Mouse (Mus musculus): ENCODE measurements around the gene Ubac2. TPM values are rescaled to one million over a fixed set of nuclear protein-coding genes. Genes with fewer than 3 reads are reported as not detected.

The Ubac2 gene
- polyA plus RNA-seq, 1 experiment from 2014 or later, result 53.8 TPM

- Histone ChIP-seq H3K27me3 (ENCODE audit: control insufficient read depth, insufficient read depth, low read length) (no peaks in the 10 kb centered on the region), H3K9ac (ENCODE audit: low read length) (no peak overlapping the region), H3K4me1 (ENCODE audit: control insufficient read depth, insufficient read depth, low read length) (no peaks in the 10 kb centered on the region), H3K27ac (ENCODE audit: low read length) (no peak overlapping the region), H3K36me3 (ENCODE audit: control insufficient read depth, insufficient read depth) (no peaks in the 10 kb centered on the region), H3K4me2 (ENCODE audit: low read depth, low read length) (no peak overlapping the region), H3K9me3 (replicated peaks; ENCODE audit: control insufficient read depth, low read length) (no peaks in the 10 kb centered on the region), H3K4me3 (ENCODE audit: low read length) (no peak overlapping the region)
- 86% methylated on average over 10 of the region's 10 CpGs for whole genome bisulfite sequencing
- no peak for ATAC-seq (replicated peaks; ENCODE audit: extremely low read depth, insufficient read depth, low FRiP score)
Measured at GRCm38 (mm10) chr14:121973114-121973513, 94.7 kb downstream of the Ubac2 start.

- 73% methylated on average over 1 of the region's 1 CpGs for WGBS
- H3K9ac ChIP-seq (ENCODE audit: low read length), result no peak overlapping the region
- H3K9me3 ChIP-seq (replicated peaks; ENCODE audit: control insufficient read depth, low read length), result no peaks in the 10 kb centered on the region
- ATAC-seq (replicated peaks; ENCODE audit: extremely low read depth, insufficient read depth, low FRiP score), result no peak
- no peak overlapping the region for H3K27ac ChIP-seq (ENCODE audit: low read length)
- H3K4me2 ChIP-seq (ENCODE audit: low read depth, low read length), result no peak overlapping the region
- peaks cover 6% of the 10 kb centered on the region for H3K4me1 ChIP-seq (ENCODE audit: control insufficient read depth, insufficient read depth, low read length)
- H3K4me3 ChIP-seq (ENCODE audit: low read length), result no peak overlapping the region
- no peaks in the 10 kb centered on the region for H3K36me3 ChIP-seq (ENCODE audit: control insufficient read depth, insufficient read depth)
- no peaks in the 10 kb centered on the region for H3K27me3 ChIP-seq (ENCODE audit: control insufficient read depth, insufficient read depth, low read length)
Measured at GRCm38 (mm10) chr14:121981531-121981930, 103.1 kb downstream of the Ubac2 start.

- no peak overlapping the region for H3K4me2 ChIP-seq (ENCODE audit: low read depth, low read length)
- 36% methylated on average over 8 of the region's 8 CpGs for WGBS
- H3K9me3 ChIP-seq (replicated peaks; ENCODE audit: control insufficient read depth, low read length), result no peaks in the 10 kb centered on the region
- peak overlapping the region; percentile 64 for H3K27ac ChIP-seq (ENCODE audit: low read length)
- no peaks in the 10 kb centered on the region for H3K36me3 ChIP-seq (ENCODE audit: control insufficient read depth, insufficient read depth)
- no peak overlapping the region for H3K4me3 ChIP-seq (ENCODE audit: low read length)
- H3K4me1 ChIP-seq (ENCODE audit: control insufficient read depth, insufficient read depth, low read length), result peaks cover 6% of the 10 kb centered on the region
- no peak; the same call in none of the 2 replicates for ATAC-seq (replicated peaks; ENCODE audit: extremely low read depth, insufficient read depth, low FRiP score)
- H3K9ac ChIP-seq (ENCODE audit: low read length), result no peak overlapping the region
- H3K27me3 ChIP-seq (ENCODE audit: control insufficient read depth, insufficient read depth, low read length), result no peaks in the 10 kb centered on the region
Measured at GRCm38 (mm10) chr14:121983009-121983933, 104.9 kb downstream of the Ubac2 start.

- no peaks in the 10 kb centered on the region for H3K36me3 ChIP-seq (ENCODE audit: control insufficient read depth, insufficient read depth)
- no peak for ATAC-seq (replicated peaks; ENCODE audit: extremely low read depth, insufficient read depth, low FRiP score)
- no peaks in the 10 kb centered on the region for H3K27me3 ChIP-seq (ENCODE audit: control insufficient read depth, insufficient read depth, low read length)
- H3K9me3 ChIP-seq (replicated peaks; ENCODE audit: control insufficient read depth, low read length), result no peaks in the 10 kb centered on the region
- peaks cover 6% of the 10 kb centered on the region for H3K4me1 ChIP-seq (ENCODE audit: control insufficient read depth, insufficient read depth, low read length)
- WGBS, result 73% methylated on average over 3 of the region's 3 CpGs
- H3K4me2 ChIP-seq (ENCODE audit: low read depth, low read length), result no peak overlapping the region
- H3K4me3 ChIP-seq (ENCODE audit: low read length), result no peak overlapping the region
- H3K27ac ChIP-seq (ENCODE audit: low read length), result peak overlapping the region; percentile 49; the same call in 1 of the 2 replicates
- no peak overlapping the region for H3K9ac ChIP-seq (ENCODE audit: low read length)
Measured at GRCm38 (mm10) chr14:121985477-121985876, 107.1 kb downstream of the Ubac2 start.

- ATAC-seq (replicated peaks; ENCODE audit: extremely low read depth, insufficient read depth, low FRiP score), result peak; percentile 49; the same call in 1 of the 2 replicates
- Histone ChIP-seq H3K36me3 (ENCODE audit: control insufficient read depth, insufficient read depth) (no peaks in the 10 kb centered on the region), H3K27ac (ENCODE audit: low read length) (peak overlapping the region; percentile 49; the same call in 1 of the 2 replicates)
Measured at GRCm38 (mm10) chr14:121986028-121986427, 107.6 kb downstream of the Ubac2 start.

GRCm38 (mm10) chr14:121987287-121987686, 108.9 kb downstream of the Ubac2 start:
- no peak for ATAC-seq (replicated peaks; ENCODE audit: extremely low read depth, insufficient read depth, low FRiP score)
- Histone ChIP-seq H3K27me3 (ENCODE audit: control insufficient read depth, insufficient read depth, low read length) (no peaks in the 10 kb centered on the region), H3K4me2 (ENCODE audit: low read depth, low read length) (no peak overlapping the region), H3K9ac (ENCODE audit: low read length) (no peak overlapping the region), H3K9me3 (replicated peaks; ENCODE audit: control insufficient read depth, low read length) (no peaks in the 10 kb centered on the region), H3K27ac (ENCODE audit: low read length) (peak overlapping the region; percentile 12; the same call in 1 of the 2 replicates), H3K4me3 (ENCODE audit: low read length) (no peak overlapping the region), H3K36me3 (ENCODE audit: control insufficient read depth, insufficient read depth) (no peaks in the 10 kb centered on the region), H3K4me1 (ENCODE audit: control insufficient read depth, insufficient read depth, low read length) (peaks cover 6% of the 10 kb centered on the region)
- 60% methylated on average over 1 of the region's 1 CpGs for WGBS

More at GRCm38 (mm10) chr14:121986028-121986427, 107.6 kb downstream of the Ubac2 start:
- Histone ChIP-seq H3K4me3 (ENCODE audit: low read length) (no peak overlapping the region), H3K9me3 (replicated peaks; ENCODE audit: control insufficient read depth, low read length) (no peaks in the 10 kb centered on the region), H3K27me3 (ENCODE audit: control insufficient read depth, insufficient read depth, low read length) (no peaks in the 10 kb centered on the region), H3K4me1 (ENCODE audit: control insufficient read depth, insufficient read depth, low read length) (peaks cover 6% of the 10 kb centered on the region), H3K9ac (ENCODE audit: low read length) (no peak overlapping the region), H3K4me2 (ENCODE audit: low read depth, low read length) (no peak overlapping the region)
- 74% methylated on average over 6 of the region's 6 CpGs for WGBS

GRCm38 (mm10) chr14:121987691-121988090, 109.3 kb downstream of the Ubac2 start:
- Histone ChIP-seq H3K36me3 (ENCODE audit: control insufficient read depth, insufficient read depth) (no peaks in the 10 kb centered on the region), H3K9me3 (replicated peaks; ENCODE audit: control insufficient read depth, low read length) (no peaks in the 10 kb centered on the region), H3K4me3 (ENCODE audit: low read length) (no peak overlapping the region), H3K4me1 (ENCODE audit: control insufficient read depth, insufficient read depth, low read length) (peaks cover 5% of the 10 kb centered on the region), H3K9ac (ENCODE audit: low read length) (no peak overlapping the region), H3K4me2 (ENCODE audit: low read depth, low read length) (no peak overlapping the region), H3K27me3 (ENCODE audit: control insufficient read depth, insufficient read depth, low read length) (no peaks in the 10 kb centered on the region), H3K27ac (ENCODE audit: low read length) (peak overlapping the region; percentile 12; the same call in 1 of the 2 replicates)
- ATAC-seq (replicated peaks; ENCODE audit: extremely low read depth, insufficient read depth, low FRiP score), result no peak
- WGBS, result 79% methylated on average over 4 of the region's 4 CpGs

- Histone ChIP-seq H3K9me3 (replicated peaks; ENCODE audit: control insufficient read depth, low read length) (no peaks in the 10 kb centered on the region), H3K27ac (ENCODE audit: low read length) (no peak overlapping the region), H3K27me3 (ENCODE audit: control insufficient read depth, insufficient read depth, low read length) (no peaks in the 10 kb centered on the region), H3K4me3 (ENCODE audit: low read length) (no peak overlapping the region), H3K36me3 (ENCODE audit: control insufficient read depth, insufficient read depth) (0 out of 2 replicates have a peak, but pooled peaks cover 3% of the 10 kb centered on the region), H3K4me2 (ENCODE audit: low read depth, low read length) (no peak overlapping the region), H3K9ac (ENCODE audit: low read length) (no peak overlapping the region), H3K4me1 (ENCODE audit: control insufficient read depth, insufficient read depth, low read length) (no peaks in the 10 kb centered on the region; the same call in 1 of the 2 replicates)
- 88% methylated on average over 3 of the region's 3 CpGs for WGBS
- ATAC-seq (replicated peaks; ENCODE audit: extremely low read depth, insufficient read depth, low FRiP score), result no peak
Measured at GRCm38 (mm10) chr14:121989331-121989730, 110.9 kb downstream of the Ubac2 start.

GRCm38 (mm10) chr14:121989869-121990268, 111.4 kb downstream of the Ubac2 start:
- H3K27ac ChIP-seq (ENCODE audit: low read length), result no peak overlapping the region
- H3K36me3 ChIP-seq (ENCODE audit: control insufficient read depth, insufficient read depth), result peaks cover 8% of the 10 kb centered on the region; the same call in 1 of the 2 replicates
- no peaks in the 10 kb centered on the region for H3K4me1 ChIP-seq (ENCODE audit: control insufficient read depth, insufficient read depth, low read length)
- H3K9me3 ChIP-seq (replicated peaks; ENCODE audit: control insufficient read depth, low read length), result no peaks in the 10 kb centered on the region
- no peaks in the 10 kb centered on the region for H3K27me3 ChIP-seq (ENCODE audit: control insufficient read depth, insufficient read depth, low read length)
- ATAC-seq (replicated peaks; ENCODE audit: extremely low read depth, insufficient read depth, low FRiP score), result no peak
- 92% methylated on average over 3 of the region's 3 CpGs for WGBS
- H3K4me3 ChIP-seq (ENCODE audit: low read length), result no peak overlapping the region
- no peak overlapping the region for H3K9ac ChIP-seq (ENCODE audit: low read length)
- H3K4me2 ChIP-seq (ENCODE audit: low read depth, low read length), result no peak overlapping the region
